Mouse (Mus musculus): Measurements from ENCODE around the gene Abhd17a.

DNA sequence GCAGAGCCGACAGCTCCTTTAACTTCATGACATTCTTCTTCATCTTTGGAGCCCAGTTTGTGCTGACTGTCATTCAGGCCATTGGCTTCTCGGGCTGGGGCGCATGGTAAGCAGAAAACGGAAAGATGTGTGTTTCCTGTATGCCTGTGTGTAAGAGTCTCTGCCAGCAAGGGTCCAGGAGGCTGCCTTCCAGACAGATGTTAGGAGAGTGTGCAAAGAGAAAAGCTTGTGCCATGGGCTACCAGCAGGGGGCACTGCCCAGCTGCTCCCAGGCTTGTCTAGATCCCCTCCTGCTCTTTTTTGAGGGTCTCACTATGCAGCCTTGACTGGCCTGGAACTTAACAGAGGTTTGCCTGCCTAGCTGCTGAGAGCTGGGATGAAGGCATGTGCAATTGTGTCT lies 20.9 kb upstream of the Abhd17a start:
- TF ChIP-seq GATA1 (IDR thresholded peaks at IDR 0.05; ENCODE audit: borderline replicate concordance, low read length) (no peak), FLI1 (IDR thresholded peaks at IDR 0.05; ENCODE audit: low read length) (no peak)

Measured in megakaryocyte, embryonic 14.5 days (primary cell).